Mouse (Mus musculus) C2C12 (cell line): ENCODE measurements around the gene Jazf1.

Source experiments
- CEBPB ChIP-seq: IDR thresholded peaks from one replicate; pipeline ENCODE4 v1.6.1; 2011; ENCODE audit warnings: low read depth, mild to moderate bottlenecking, control low read depth, moderate library complexity
- CTCF ChIP-seq: IDR thresholded peaks from one replicate; pipeline ENCODE4 v1.5.1; 2011; ENCODE audit not compliant: control insufficient read depth, insufficient read depth, insufficient read length
- MYOD1 ChIP-seq: IDR thresholded peaks from one replicate; pipeline ENCODE4 v1.6.1; 2011; ENCODE audit warnings: low read depth; ENCODE audit not compliant: control insufficient read depth, insufficient read length
- MYOG ChIP-seq: IDR thresholded peaks from one replicate; pipeline ENCODE4 v1.6.1; 2011; ENCODE audit not compliant: control insufficient read depth, insufficient read length; ENCODE audit errors: extremely low read depth
- USF1 ChIP-seq: IDR thresholded peaks from one replicate; pipeline ENCODE4 v1.6.1; 2011; ENCODE audit warnings: low read depth, mild to moderate bottlenecking, control low read depth, moderate library complexity

DNA sequence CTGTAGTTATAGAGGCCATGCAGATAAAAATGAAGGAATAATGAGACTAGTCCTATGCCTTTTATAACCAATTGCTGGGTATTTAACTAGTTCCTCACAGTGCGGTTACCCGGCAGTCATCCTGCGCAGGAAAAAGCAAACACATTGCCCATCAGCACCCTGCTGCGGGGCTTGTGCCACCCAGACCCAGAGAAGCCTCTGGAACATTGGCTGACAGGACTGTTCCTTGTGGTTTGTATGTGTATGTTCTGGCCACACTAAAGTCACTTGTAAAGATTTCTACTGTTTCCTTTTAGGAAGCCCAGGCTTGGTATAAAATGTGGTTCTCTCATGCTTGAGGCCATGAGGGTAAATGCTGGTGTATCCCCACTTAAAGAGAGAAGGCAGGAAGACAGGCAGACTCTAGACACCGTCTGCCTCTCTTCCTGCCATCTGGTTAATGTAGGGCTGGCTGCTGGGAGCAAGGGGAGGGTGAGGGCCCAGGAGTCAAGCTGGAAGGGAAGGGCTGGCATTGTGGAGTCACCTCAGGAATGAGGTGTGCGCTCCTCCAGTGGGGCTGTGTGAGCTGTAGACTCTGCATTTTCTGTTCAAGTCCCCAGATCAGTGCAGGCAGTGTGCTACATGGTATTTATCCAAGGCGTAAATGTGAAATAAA is 116.4 kb downstream of the Jazf1 start:
- no peak for TF ChIP-seq MYOG
- no peak for TF ChIP-seq CTCF
- no peak for TF ChIP-seq USF1
- TF ChIP-seq CEBPB, result no peak
- TF ChIP-seq MYOD1, result no peak
